Mouse (Mus musculus): ENCODE results near the gene Tyr.
"Not testable (repeated sequence)": the region's sequence is repeated elsewhere in the genome, so short reads cannot be mapped to it uniquely, and the experiment has no call there.

Gene Tyr

DNA sequence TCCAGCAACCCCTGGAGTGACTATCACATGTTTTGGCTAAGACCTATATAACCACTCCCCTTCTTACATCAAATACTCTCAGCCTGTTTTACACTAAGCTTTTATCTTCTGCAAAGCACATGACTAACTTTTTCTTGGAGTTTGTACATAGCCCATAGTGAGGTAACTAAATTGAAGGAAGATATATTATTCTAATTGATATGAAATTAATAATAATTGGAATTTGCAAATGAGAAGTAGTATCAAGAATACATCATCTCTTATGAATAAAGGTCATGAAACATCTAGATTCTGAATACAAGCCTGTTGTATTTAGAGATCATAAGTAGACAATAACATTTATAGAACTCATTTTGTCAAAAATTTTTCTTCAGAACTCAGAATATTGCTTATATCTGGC lies at the start of gene Tyr:
Gene Tyr, minus strand, starts transcription at position 101 of the 400 bp plus-strand sequence.
- no peak for DNase-seq (ENCODE audit: low read depth, low spot score)

DNA sequence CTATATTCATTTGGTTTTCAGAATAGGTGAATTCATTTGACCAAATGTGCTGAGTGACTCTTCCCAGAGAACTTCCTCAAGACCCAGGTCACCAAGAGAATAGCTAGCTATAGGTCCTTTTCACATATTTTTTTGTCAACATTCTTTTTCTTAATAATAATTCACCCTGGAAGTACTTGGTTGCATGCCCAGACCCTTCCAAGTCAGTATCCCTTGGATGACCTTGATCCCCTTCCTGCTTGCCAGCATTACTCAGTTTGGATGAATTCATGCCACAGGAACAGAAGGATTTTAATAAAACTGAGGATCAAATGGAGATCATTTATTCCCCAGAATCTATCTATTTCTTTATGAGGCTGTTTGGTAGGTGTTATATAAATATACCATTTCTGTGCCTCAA lies 45.7 kb upstream of the Tyr start:
- DNase-seq (ENCODE audit: low read depth, low spot score) = peak; percentile 18

DNA sequence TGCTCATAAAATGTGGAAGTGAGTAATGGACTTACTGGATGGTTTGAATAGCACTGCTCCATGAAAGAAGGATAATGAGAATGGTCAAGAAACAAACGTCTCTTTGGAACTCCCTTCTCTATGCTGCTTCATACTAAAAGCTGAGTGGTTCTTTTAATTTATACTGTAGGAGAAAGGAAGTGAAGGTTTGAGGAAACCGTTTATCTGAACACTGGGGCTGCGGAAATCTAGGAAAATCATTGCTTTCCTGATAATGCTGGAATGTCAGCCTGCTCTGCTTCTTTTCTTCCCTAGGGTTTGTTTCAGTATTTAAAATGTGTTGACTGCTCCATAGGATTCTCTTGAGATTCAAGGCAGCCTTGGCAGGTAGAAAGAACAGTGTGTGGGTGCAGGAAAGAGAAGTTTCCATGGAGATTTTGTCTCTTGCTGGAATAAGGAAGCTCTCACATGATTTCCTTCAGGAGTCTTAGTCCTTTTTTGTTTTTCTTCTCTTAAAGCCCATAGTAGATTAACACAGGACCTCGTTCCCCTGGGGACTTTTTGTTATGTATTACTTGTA lies 891 bp upstream of the Tyr start:
- no peak for DNase-seq (ENCODE audit: low read depth, low spot score)

DNA sequence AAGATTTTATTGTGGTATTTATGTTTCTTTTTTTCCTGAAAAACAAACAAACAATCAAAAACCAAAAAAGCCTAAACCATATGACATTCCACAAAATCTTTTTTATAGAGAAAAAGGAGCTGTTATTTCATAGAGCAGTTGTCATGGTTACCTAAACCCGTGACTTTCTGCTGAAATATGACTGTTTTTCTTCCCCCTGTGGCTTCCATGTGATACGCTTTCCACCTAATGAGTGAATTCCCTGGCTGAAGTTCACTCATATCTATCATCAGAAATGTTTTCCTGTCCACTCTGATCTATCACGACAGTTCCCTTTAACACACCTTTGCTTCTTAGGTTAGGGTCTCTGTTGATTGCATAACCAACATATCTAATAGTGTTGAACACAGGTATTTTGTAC lies 5.3 kb downstream of the Tyr start:
- DNase-seq (ENCODE audit: low read depth, low spot score) = no peak

DNA sequence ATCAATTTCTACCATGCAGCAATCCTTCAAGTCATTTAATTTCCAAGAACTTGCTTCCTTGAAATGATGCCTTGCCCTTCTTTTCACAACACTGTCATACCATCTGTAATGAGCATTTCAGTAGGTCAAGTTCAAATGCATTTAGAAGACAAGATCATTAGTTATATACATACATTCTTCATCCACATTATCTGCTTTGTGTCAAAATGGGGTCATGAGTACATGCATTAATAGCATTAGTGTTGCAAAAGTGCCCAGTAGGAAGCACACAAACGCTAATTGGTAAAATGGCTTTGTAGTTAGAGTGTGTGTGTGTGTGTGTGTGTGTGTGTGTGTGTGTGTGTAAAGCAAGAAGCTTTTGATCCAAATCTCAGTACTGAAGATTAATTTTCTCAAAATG lies 80.0 kb downstream of the Tyr start:
- DNase-seq (ENCODE audit: low read depth, low spot score) = no peak

DNA sequence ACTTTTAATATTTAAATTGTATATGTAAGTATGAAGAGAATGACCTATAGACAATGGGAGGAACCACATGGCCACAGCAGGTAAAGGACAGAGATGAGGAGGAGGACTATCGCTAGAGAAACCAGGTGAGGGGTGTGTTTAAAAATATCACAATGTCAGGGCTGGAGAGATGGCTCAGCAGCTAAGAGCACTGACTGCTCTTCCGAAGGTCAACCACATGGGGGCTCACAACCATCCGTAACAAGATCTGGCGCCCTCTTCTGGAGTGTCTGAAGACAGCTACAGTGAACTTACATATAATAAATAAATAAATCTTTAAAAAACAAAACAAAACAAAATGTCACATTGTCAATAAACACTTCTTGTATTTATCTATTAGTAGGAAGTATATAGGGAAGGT lies 81.9 kb downstream of the Tyr start:
- not testable (repeated sequence) for DNase-seq (ENCODE audit: low read depth, low spot score)

DNA sequence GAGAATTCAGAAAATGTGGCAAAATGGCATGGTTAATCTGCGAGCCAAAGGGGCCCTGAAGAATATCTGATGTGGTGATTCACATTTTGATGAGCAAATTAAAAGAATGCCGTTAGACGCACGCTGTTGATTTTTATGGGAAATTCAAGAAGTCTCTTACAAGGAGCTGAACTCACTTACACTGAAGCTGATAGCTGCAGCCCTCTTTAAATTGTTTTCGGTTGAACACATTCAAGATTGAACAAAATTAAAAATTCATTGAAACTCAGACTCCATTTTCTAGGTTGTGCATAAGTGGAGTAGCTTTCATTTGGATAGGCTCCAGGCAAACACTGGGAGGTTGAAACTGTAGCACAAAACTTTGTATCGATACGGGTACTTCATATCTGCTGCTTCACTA lies 96.3 kb downstream of the Tyr start:
- DNase-seq (ENCODE audit: low read depth, low spot score) = no peak

DNA sequence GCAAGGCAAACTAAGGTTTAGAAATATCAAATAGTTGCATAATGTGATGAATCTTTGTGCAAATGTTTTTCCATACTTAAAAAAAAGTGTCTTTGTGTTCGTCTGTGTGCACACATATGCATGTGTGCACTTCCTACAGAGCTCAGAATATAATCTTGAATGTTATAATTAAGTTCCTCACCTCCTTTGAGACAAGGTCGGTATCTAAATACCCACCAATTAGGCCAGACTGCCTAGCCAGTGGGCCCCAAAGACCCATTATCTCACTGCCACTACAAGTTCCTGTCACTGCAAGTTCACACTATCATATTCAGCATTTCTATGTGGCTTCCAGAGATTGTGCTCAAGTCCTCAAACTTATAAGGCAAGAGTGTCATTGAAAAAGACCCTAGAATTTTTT lies 118.4 kb downstream of the Tyr start:
- DNase-seq (ENCODE audit: low read depth, low spot score) = no peak

Measured in skeletal muscle tissue, adult 2 months (tissue).